Mouse (Mus musculus): Measurements from ENCODE around the gene Clec9a.

- TF ChIP-seq EP300 (IDR thresholded peaks at IDR 0.05; ENCODE audit: low read depth in 1 of 2, low read length in 2 of 2), result no peak
- TF ChIP-seq MAX (IDR thresholded peaks at IDR 0.05; ENCODE audit: low read length), result no peak
- TF ChIP-seq CTCF (IDR thresholded peaks at IDR 0.05 in 2 of 3, conservative IDR thresholded peaks at IDR 0.05 in 1 of 3; ENCODE audit: control insufficient read depth in 1 of 3, insufficient read depth in 1 of 3, low read depth in 2 of 3, low read length in 3 of 3, poor library complexity in 1 of 3, severe bottlenecking in 1 of 3), result no peak
- no peak for TF ChIP-seq ELF1 (IDR thresholded peaks at IDR 0.05; ENCODE audit: low read depth, low read length)
- TF ChIP-seq HCFC1 (IDR thresholded peaks at IDR 0.05; ENCODE audit: low read depth, low read length), result no peak
- no peak for TF ChIP-seq POLR2AphosphoS2 (IDR thresholded peaks at IDR 0.05; ENCODE audit: low read length)
- TF ChIP-seq TBP (IDR thresholded peaks at IDR 0.05; ENCODE audit: low read depth, low read length), result no peak
- no peak for TF ChIP-seq TCF12 (IDR thresholded peaks at IDR 0.05; ENCODE audit: low read depth, low read length)
- no peak for TF ChIP-seq POLR2A (IDR thresholded peaks at IDR 0.05; ENCODE audit: control insufficient read depth in 1 of 2, insufficient read depth in 1 of 2, low read depth in 1 of 2, low read length in 2 of 2, poor library complexity in 1 of 2)
- TF ChIP-seq E2F4 (IDR thresholded peaks at IDR 0.05; ENCODE audit: borderline replicate concordance, low read depth, low read length), result no peak
Observed at GRCm38 (mm10) chr6:129438033-129438432, 29.4 kb downstream of the Clec9a start.
